Mouse (Mus musculus): Measurements from ENCODE around the gene Gm15262. TPM values are rescaled to one million over a fixed set of nuclear protein-coding genes. Genes with fewer than 3 reads are reported as not detected.
"Not testable (repeated sequence)": the region's sequence is repeated elsewhere in the genome, so short reads cannot be mapped to it uniquely, and the experiment has no call there.

Gene Gm15262
- polyA plus RNA-seq (2012; rRNA removed): not detected in 2 replicates

DNA sequence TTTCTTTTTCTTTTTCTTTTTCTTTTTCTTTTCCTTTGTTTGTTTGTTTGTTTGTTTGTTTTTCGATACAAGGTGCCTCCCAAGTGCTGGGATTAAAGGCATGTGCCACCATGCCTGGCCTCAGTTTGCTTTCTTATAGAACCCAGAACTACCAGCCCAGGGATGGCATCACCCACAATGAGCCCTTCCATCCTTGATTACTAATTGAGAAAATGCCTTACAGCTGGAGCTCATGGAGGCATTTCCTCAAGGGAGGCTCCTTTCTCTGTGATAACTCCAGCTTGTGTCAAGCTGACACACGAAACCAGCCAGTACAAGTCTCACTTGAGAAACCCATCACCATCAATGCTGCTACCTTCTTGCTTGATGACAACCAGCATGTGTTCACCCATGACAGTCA is at the start of gene Gm15262:
Gene Gm15262 (plus strand): TSS at position 301 of the 400 bp plus-strand sequence.
- H3K4me1 ChIP-seq (ENCODE audit: control insufficient read depth, insufficient read depth, low read length); H3K4me3 ChIP-seq (replicated peaks; ENCODE audit: extremely low read depth, low read depth, low read length); DNase-seq: not testable (repeated sequence)
- WGBS: 42% methylated on average over 2 of the region's 2 CpGs

DNA sequence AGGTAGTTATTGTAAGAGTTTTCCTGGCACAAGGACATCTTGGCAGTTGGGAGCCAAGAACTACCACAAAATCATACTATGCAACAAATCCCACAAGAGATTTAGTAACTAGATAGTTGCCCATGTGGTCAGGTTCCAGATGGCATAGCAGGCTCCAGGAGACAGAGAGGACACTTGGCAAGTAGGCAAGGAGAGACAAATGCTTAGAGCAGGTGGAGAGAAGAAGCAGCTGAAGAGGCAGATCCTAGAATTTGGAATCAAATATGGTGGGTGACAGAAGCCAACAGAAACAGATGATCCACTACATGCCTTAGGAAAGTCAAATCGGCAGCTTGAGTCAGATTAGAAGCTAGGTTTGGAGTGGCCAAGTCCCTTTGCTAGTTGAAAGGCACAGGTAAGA is 20.9 kb downstream of the Gm15262 start:
- 90% methylated on average over 1 of the region's 1 CpGs for WGBS
- Histone ChIP-seq H3K4me1 (ENCODE audit: control insufficient read depth, insufficient read depth, low read length) (no peaks in the 10 kb centered on the region), H3K4me3 (replicated peaks; ENCODE audit: extremely low read depth, low read depth, low read length) (no peak overlapping the region)
- TF ChIP-seq POLR2A (IDR thresholded peaks at IDR 0.05; ENCODE audit: borderline replicate concordance, extremely low read depth, low read depth, low read length) (no peak), CTCF (IDR thresholded peaks at IDR 0.05; ENCODE audit: insufficient read depth, low read length) (no peak)
- no peak for DNase-seq

DNA sequence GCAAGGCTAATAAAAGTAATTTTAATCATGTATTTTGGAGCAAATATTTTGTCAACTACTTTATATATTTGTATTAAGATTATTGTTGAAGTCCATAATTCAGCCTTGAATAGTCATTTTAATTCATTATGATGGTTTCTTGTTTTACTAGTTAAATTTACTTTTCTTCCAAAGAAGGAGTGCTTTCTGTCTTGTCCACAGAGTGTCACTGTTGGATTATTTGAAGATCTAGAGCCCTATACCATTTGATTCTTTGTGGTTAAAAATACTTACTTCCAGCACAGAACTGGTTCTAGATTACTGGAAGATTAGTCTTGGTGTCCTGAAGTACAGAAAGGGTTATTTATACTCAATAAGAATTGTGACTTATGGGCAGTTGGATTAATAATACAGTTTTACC is 29.2 kb downstream of the Gm15262 start:
- DNase-seq: no peak
- H3K4me1 ChIP-seq (ENCODE audit: control insufficient read depth, insufficient read depth, low read length): no peaks in the 10 kb centered on the region
- no peak overlapping the region for H3K4me3 ChIP-seq (replicated peaks; ENCODE audit: extremely low read depth, low read depth, low read length)
- TF ChIP-seq CTCF (IDR thresholded peaks at IDR 0.05; ENCODE audit: insufficient read depth, low read length) (no peak), POLR2A (IDR thresholded peaks at IDR 0.05; ENCODE audit: borderline replicate concordance, extremely low read depth, low read depth, low read length) (no peak)

DNA sequence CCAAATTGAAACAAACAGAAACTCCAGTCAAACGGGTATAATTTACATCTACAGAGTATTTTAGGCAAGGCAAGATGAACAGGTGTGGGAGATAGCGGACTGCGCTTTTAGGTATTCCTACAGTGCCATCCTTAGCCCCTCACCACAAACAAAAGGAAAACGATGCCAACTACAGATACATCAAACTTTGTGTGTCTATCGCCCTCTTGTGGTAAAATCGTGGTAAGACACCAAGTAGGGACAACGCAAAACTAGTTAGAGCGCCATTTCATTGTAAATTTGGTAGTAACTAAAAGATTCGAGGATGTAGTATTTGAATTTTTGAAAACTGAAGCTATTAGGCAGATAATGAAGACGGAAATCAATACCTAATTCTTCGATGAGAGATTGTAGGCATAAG is 83.7 kb downstream of the Gm15262 start:
- Histone ChIP-seq H3K4me3 (replicated peaks; ENCODE audit: extremely low read depth, low read depth, low read length) (no peak overlapping the region), H3K4me1 (ENCODE audit: control insufficient read depth, insufficient read depth, low read length) (no peaks in the 10 kb centered on the region)
- TF ChIP-seq CTCF (IDR thresholded peaks at IDR 0.05; ENCODE audit: insufficient read depth, low read length): no peak
- no peak for TF ChIP-seq POLR2A (IDR thresholded peaks at IDR 0.05; ENCODE audit: borderline replicate concordance, extremely low read depth, low read depth, low read length)
- WGBS: 45% methylated on average over 11 of the region's 11 CpGs
- DNase-seq: no peak

DNA sequence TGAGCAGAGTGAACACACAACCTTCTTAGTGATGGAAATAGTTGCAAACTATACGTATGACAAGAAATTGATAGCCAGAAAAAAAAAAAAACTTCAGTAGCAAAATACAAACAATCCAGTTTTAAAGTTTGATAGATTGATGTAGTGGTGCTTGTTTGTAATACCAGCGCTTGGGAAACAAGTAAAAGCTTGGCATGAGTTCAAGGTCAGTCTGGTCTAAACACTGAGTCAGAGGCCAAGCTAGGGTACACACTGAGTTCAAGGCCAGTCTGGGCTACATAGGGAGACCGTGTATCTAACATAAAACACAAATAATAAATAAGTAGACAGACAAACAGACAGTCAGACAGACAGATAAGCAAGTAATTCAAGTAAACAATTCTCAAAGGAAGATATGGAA is 84.2 kb downstream of the Gm15262 start:
- DNase-seq: no peak
- H3K4me1 ChIP-seq (ENCODE audit: control insufficient read depth, insufficient read depth, low read length): no peaks in the 10 kb centered on the region
- no peak overlapping the region for H3K4me3 ChIP-seq (replicated peaks; ENCODE audit: extremely low read depth, low read depth, low read length)
- 40% methylated on average over 3 of the region's 3 CpGs for WGBS
- TF ChIP-seq CTCF (IDR thresholded peaks at IDR 0.05; ENCODE audit: insufficient read depth, low read length) (no peak), POLR2A (IDR thresholded peaks at IDR 0.05; ENCODE audit: borderline replicate concordance, extremely low read depth, low read depth, low read length) (no peak)

DNA sequence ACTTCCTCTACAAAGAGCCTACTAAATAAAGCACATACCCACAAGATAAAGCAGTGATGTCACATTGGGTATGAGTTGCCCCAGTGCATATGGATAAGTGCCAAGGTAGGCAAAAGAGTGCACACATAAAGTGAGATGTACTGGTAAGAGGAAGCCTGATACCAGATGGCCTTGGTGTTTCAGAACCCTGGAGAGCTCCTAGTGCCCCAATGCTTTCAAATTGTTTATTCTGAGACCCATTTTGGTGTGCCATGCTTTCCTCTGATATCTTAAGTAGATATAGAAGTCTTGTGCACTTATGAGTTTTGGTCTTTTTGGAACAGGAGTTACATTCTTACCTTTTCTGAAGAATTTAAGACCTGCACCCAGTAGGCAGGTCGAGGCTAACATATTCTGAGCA is 88.3 kb downstream of the Gm15262 start:
- WGBS: 42% methylated on average over 1 of the region's 1 CpGs
- DNase-seq: no peak
- TF ChIP-seq CTCF (IDR thresholded peaks at IDR 0.05; ENCODE audit: insufficient read depth, low read length) (no peak), POLR2A (IDR thresholded peaks at IDR 0.05; ENCODE audit: borderline replicate concordance, extremely low read depth, low read depth, low read length) (no peak)
- H3K4me1 ChIP-seq (ENCODE audit: control insufficient read depth, insufficient read depth, low read length): no peaks in the 10 kb centered on the region
- H3K4me3 ChIP-seq (replicated peaks; ENCODE audit: extremely low read depth, low read depth, low read length): no peak overlapping the region

DNA sequence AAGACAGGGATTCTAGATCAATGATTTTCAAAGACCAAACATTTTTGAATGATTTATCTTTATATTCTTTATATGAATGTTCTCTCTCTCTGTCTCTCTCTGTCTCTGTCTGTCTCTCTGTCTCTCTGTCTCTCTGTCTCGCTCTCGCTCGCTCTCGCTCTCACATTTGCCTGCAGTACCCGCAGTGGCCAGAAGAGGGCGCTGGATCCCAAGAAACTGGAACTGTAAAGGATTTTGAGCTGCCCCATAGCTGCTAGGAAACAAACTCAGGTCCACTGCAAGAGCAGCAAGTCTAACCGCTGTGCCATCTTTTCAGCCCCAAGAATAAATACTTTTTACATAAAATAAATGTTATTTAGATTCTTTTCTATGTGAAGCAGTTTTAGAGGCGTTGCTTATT is 98.5 kb downstream of the Gm15262 start:
- Histone ChIP-seq H3K4me3 (replicated peaks; ENCODE audit: extremely low read depth, low read depth, low read length) (no peak overlapping the region), H3K4me1 (ENCODE audit: control insufficient read depth, insufficient read depth, low read length) (no peaks in the 10 kb centered on the region)
- DNase-seq: peak; percentile 13
- whole genome bisulfite sequencing: 47% methylated on average over 8 of the region's 8 CpGs
- TF ChIP-seq POLR2A (IDR thresholded peaks at IDR 0.05; ENCODE audit: borderline replicate concordance, extremely low read depth, low read depth, low read length) (no peak), CTCF (IDR thresholded peaks at IDR 0.05; ENCODE audit: insufficient read depth, low read length) (peak; percentile 57)

DNA sequence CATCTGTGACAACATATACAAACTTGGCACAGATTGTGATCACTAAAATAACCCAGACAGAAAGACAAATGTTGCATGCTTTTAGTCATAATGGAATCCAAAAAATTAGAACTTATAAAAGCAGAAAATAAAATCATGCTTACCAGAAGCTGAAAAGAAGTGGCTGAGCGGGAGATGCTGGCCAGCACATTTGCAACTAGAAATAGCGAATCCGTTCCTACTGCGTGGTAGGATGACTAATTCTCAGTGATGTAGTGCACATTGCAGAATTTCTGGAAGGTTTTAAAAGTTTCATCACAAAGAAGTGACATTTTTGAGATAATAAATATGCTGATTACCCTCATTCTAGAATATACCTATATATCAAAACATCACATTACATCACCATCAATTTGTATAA is 100.7 kb downstream of the Gm15262 start:
- no peaks in the 10 kb centered on the region for H3K4me1 ChIP-seq (ENCODE audit: control insufficient read depth, insufficient read depth, low read length)
- H3K4me3 ChIP-seq (replicated peaks; ENCODE audit: extremely low read depth, low read depth, low read length): no peak overlapping the region
- DNase-seq: no peak
- TF ChIP-seq CTCF (IDR thresholded peaks at IDR 0.05; ENCODE audit: insufficient read depth, low read length) (no peak), POLR2A (IDR thresholded peaks at IDR 0.05; ENCODE audit: borderline replicate concordance, extremely low read depth, low read depth, low read length) (no peak)
- WGBS: 89% methylated on average over 4 of the region's 4 CpGs

DNA sequence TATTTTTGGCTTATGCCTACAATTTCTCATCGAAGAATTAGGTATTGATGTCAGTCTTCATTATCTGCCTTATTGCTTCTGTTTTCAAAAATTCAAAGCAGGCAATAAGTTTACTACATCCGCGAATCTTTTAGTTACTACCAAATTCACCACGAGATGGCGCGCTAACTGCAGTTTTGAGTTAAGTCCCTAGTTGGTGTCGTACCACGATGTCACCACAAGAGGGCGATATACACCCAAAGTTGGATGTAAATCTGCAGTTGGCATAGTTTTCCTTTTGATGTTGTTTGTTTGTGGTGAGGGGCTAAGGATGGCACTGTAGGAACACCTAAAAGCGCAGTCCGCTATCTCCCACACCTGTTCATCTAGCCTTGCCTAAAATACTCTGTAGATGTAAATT is 111.9 kb downstream of the Gm15262 start:
- no peak overlapping the region for H3K4me3 ChIP-seq (replicated peaks; ENCODE audit: extremely low read depth, low read depth, low read length)
- 27% methylated on average over 11 of the region's 11 CpGs for WGBS
- no peaks in the 10 kb centered on the region for H3K4me1 ChIP-seq (ENCODE audit: control insufficient read depth, insufficient read depth, low read length)
- TF ChIP-seq POLR2A (IDR thresholded peaks at IDR 0.05; ENCODE audit: borderline replicate concordance, extremely low read depth, low read depth, low read length) (no peak), CTCF (IDR thresholded peaks at IDR 0.05; ENCODE audit: insufficient read depth, low read length) (peak; percentile 60)
- DNase-seq: peak; percentile 54

DNA sequence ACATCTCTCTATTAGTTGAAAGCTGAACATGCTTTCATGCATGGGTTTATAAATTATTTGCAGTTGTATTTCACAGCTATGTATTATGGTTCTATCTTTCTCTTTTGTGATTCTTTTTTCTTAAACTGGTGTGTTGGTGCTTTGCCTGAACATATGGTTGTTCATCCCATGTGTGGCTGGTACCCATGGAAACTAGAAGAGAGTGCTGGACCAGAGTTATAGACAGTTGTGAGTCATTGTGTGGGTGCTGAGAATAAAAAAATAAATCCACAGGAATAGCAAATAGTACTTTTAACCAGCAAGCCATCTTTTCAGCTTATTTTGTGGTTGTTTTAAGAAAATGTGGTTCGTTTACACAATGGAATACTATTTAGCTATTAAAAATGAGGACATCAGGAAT is 123.9 kb downstream of the Gm15262 start:
- H3K4me1 ChIP-seq (ENCODE audit: control insufficient read depth, insufficient read depth, low read length): no peaks in the 10 kb centered on the region
- no peak for TF ChIP-seq CTCF (IDR thresholded peaks at IDR 0.05; ENCODE audit: insufficient read depth, low read length)
- no peak for TF ChIP-seq POLR2A (IDR thresholded peaks at IDR 0.05; ENCODE audit: borderline replicate concordance, extremely low read depth, low read depth, low read length)
- H3K4me3 ChIP-seq (replicated peaks; ENCODE audit: extremely low read depth, low read depth, low read length): no peak overlapping the region
- DNase-seq: no peak
- WGBS: 49% methylated on average over 1 of the region's 1 CpGs

Other genes with a start within 250 kb of the Gm15262 start
- 0.20 and 0.33 TPM in 2 replicates for gene Scml2, start 170.3 kb upstream of the Gm15262 start, polyA plus RNA-seq (2012; rRNA removed)